Mouse (Mus musculus) myocyte (in vitro differentiated cells): Measurements from ENCODE around the gene Fbxo10.

Experiments used
- E2F4 ChIP-seq: IDR thresholded peaks from one replicate; pipeline ENCODE4 v1.6.1; 2011; ENCODE audit warnings: mild to moderate bottlenecking, control low read depth, moderate library complexity; ENCODE audit not compliant: insufficient read depth
- MAX ChIP-seq: IDR thresholded peaks from one replicate; pipeline ENCODE4 v1.6.1; 2011; ENCODE audit warnings: low read depth, mild to moderate bottlenecking, control low read depth
- MYOD1 ChIP-seq, 3 experiments: IDR thresholded peaks; one replicate each; pipeline ENCODE4 v1.6.1; 2011; ENCODE audit warnings: control low read depth in 2 of 3, low read depth in 2 of 3, mild to moderate bottlenecking in 2 of 3, moderate library complexity in 1 of 3; ENCODE audit not compliant: insufficient read length in 2 of 3, control insufficient read depth in 1 of 3
- MYOG ChIP-seq, 3 experiments: IDR thresholded peaks; one replicate each; pipeline ENCODE4 v1.6.1; 2011; ENCODE audit warnings: control low read depth in 2 of 3, low read depth in 2 of 3, mild to moderate bottlenecking in 2 of 3; ENCODE audit not compliant: insufficient read length in 2 of 3, control insufficient read depth in 1 of 3, insufficient read depth in 1 of 3
- POLR2A ChIP-seq: IDR thresholded peaks from one replicate; pipeline ENCODE4 v1.6.1; 2011; ENCODE audit warnings: low read depth, mild to moderate bottlenecking, control low read depth, moderate library complexity; ENCODE audit not compliant: insufficient read length
- POLR2AphosphoS2 ChIP-seq: IDR thresholded peaks from one replicate; pipeline ENCODE4 v1.6.1; 2011; ENCODE audit warnings: low read depth, control low read depth; ENCODE audit not compliant: insufficient read length
- REST ChIP-seq: IDR thresholded peaks from one replicate; pipeline ENCODE4 v1.6.1; 2011; ENCODE audit warnings: mild to moderate bottlenecking, control low read depth, moderate library complexity; ENCODE audit not compliant: insufficient read depth, insufficient read length
- SRF ChIP-seq: IDR thresholded peaks from one replicate; pipeline ENCODE4 v1.6.1; 2011; ENCODE audit warnings: low read depth; ENCODE audit not compliant: control insufficient read depth, insufficient read length
- TCF12 ChIP-seq: IDR thresholded peaks from one replicate; pipeline ENCODE4 v1.6.1; 2011; ENCODE audit warnings: mild to moderate bottlenecking, control low read depth; ENCODE audit not compliant: poor library complexity, insufficient read depth, severe bottlenecking
- TCF3 ChIP-seq: IDR thresholded peaks from one replicate; pipeline ENCODE4 v1.6.1; 2011; ENCODE audit warnings: low read depth, control low read depth; ENCODE audit not compliant: insufficient read length
- USF1 ChIP-seq: IDR thresholded peaks from one replicate; pipeline ENCODE4 v1.6.1; 2011; ENCODE audit warnings: low read depth, mild to moderate bottlenecking, control low read depth, moderate library complexity

DNA sequence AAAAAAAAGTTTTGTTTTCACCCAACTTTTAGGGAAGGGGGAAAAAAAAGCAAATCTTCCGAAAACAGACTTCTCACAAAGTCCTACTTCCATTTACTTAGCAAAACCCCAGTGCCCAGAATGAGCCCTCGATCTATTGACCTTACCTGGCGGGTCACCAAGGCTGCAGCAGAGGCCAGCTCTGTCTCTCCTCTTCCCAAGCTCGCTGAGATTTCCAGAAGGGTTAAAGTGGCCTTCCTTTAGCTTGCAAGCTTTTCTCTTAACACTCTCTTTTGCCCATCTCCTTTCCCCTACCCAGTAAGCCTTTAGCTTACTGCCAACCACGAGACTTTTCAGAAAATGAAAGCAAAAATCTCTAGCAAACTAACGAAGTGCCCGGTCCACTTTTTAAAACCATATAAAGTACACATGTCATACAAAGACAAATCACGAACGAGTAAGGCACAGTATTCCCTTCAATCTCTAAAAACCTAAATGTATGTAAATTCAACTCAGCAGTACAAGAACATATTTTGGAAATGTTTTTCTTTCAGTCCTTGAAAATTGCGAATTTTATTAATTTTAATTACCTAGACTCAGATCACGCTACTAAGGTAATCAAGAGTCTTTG, 73.5 kb downstream of the Fbxo10 start:
- TF ChIP-seq MAX (no peak), POLR2A (no peak), TCF12 (no peak), MYOG (IDR thresholded peaks at IDR 0.05; ENCODE audit: control insufficient read depth in 1 of 3, insufficient read depth in 1 of 3, insufficient read length in 2 of 3, low read depth in 2 of 3) (no peak), REST (no peak), POLR2AphosphoS2 (no peak), MYOD1 (IDR thresholded peaks at IDR 0.05; ENCODE audit: control insufficient read depth in 1 of 3, insufficient read length in 2 of 3, low read depth in 2 of 3) (no peak), E2F4 (no peak), USF1 (no peak), TCF3 (no peak), SRF (no peak)
